Mouse (Mus musculus): ENCODE measurements around the gene Fyb2.

Gene Fyb2

DNA sequence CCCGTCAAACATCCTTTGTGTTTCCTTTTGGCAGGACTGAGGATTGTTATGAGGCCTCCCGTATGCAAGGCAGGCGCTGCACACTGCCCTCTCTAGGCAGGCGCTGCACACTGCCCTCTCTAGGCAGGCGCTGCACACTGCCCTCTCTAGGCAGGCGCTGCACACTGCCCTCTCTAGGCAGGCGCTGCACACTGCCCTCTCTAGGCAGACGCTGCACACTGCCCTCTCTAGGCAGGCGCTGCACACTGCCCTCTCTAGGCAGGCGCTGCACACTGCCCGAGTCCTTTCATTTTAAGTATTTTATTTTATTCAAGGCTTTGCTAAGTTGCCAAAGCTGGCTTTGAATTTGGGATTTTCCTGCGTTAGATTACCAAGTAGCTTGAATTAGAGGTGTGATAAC, 91.4 kb downstream of the Fyb2 start:
- intact Hi-C loops (cut with DNase I), result loop anchor here (5.0 kb wide), 1 partner anchor 92 kb away; the partner anchor contains the start of gene Fyb2

GRCm38 (mm10) chr4:105007360-105008018, 94.2 kb downstream of the Fyb2 start:
- intact Hi-C loops (cut with DNase I), result no loop called here

DNA sequence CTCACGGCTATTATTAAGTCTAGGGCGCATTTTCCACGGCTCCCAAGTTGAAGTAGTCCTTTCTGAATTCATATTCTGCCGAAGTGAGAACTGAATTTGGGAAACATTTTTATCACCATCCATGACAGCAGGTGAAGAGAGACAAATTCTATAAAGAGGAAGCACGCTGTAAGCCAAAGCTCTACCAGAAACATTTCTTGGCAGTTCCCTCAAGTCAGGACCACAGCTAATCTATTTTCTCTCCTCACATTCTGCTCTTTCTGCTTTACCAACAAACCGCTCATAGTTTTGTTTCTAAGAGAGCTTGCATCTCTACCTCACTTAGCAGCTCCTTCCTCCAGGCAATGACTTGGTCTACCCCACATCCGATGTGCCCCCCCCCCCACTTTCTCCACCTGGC, 100.5 kb downstream of the Fyb2 start:
- intact Hi-C loops (cut with DNase I), result no loop called here

DNA sequence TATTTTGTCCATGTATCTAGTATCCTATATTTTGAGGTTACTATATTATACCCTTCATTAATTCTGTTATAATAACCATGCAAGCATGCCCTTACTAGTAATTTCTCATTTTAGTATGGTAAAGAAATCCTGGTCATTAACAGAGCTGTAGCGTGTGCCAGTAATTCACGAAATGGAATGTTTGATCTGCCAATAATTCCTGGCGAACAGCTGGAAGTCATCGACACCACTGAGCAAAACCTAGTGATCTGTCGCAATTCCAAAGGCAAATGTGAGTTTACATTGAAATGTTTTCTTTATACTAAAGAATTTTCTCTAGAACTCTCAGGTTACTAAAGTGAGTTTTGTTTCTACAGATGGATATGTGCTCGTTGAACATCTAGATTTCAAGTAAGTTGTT, 102.2 kb downstream of the Fyb2 start:
- intact Hi-C loops (cut with DNase I), result loop anchor here (5.0 kb wide), 1 partner anchor 1382 kb away; no protein-coding TSS in a partner anchor

DNA sequence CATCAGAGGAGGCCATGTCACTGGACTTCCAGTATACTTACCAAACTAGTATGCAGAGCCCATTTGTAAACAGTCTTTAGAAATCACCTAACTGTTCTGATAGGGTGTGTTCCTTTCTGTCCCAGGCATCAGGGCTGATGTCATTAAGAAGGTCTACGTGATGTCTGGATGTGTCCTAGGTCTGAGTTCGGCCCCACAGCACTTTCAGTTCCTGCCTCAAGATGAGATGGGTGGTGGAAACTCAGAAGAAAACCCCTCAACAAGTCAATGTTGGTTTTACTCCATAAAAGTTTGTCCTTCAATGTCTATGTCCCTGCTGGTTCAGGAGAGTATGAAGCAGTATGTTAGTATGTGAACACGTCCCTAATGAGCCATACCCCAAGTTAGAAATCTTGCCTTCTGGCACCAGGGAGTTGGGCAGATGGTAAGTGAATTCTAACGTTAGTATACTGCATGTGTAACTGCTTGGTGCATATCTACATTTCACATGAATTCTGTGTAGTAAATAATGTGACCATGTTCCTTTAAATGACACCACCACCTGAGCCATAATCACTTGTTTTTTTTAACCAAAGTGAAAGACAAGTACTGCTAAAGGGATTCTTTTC, 102.9 kb downstream of the Fyb2 start:
- intact Hi-C loops (cut with DNase I), result loop anchor here (5.0 kb wide), 1 partner anchor 1381 kb away; no protein-coding TSS in a partner anchor

- intact Hi-C loops (cut with DNase I), result no loop called here
These were observed 114.0 kb downstream of the Fyb2 start for GRCm38 (mm10) chr4:105027278-105027677.

DNA sequence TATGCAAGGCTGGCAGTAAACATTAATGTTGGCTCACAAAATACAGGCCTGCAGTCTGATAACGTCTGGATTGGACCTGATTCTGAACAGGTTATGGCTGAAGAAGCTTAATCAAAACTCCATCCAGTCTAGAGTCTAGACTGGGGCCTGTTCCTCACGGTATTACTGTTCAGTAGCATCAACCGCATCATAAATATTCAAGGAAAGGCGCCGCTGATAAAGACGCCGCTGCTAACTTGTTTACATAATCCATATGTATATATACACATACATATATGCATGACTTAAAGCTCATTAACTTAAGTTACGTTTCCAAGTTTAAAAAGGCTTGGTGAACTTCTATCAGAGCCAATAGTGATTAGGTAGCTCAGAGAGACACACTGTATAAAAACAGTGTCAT, 117.8 kb downstream of the Fyb2 start:
- intact Hi-C loops (cut with DNase I), result no loop called here

DNA sequence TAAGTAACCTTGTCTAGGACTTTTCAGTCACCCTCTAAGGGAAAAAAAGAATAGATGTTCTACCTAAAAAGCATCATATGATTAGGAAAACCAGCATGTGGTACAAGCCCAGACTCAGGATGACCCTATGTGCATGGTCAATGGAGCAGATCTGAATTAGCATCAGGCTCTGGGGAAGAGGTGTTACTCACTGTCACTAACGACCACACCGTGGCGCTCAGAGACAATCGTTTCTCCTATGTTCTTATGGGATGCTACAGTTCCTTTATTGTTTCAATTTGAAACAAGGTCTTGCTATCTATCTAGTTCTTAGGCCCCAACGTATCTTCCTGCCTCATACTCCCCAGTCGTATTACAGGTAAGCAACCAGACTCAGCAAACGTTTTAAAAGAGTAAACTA, 119.9 kb downstream of the Fyb2 start:
- intact Hi-C loops (cut with DNase I), result no loop called here

DNA sequence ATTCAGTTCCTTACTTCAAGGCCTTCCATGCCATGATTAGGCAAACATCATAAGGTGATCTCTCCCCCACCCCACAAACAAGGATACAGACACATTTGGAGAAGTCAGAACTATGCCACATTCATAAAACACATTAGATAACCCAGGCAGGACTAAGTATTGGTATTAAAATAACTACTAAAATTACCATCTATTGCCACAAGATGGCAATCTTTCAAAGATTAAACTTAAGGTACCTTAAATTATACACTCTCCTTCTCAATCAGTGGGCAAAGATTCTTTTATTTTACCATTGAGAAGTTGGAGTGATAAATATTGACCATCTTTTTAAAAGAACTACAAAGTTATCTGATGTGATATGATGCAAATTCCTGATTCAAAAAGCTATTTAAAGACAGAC, 121.0 kb downstream of the Fyb2 start:
- intact Hi-C loops (cut with DNase I), result loop anchor here (1.0 kb wide), 1 partner anchor 90 kb away; no protein-coding TSS in a partner anchor

- intact Hi-C loops (cut with DNase I), result no loop called here
These were observed 136.8 kb downstream of the Fyb2 start for GRCm38 (mm10) chr4:105050041-105050440.

GRCm38 (mm10) chr4:105051291-105051690, 138.0 kb downstream of the Fyb2 start:
- intact Hi-C loops (cut with DNase I), result no loop called here
